Mouse (Mus musculus) gastrocnemius, postnatal 4 days (tissue): ENCODE measurements around the gene Psmb9. TPM values are rescaled to one million over a fixed set of nuclear protein-coding genes. Genes with fewer than 3 reads are reported as not detected.
A peak's percentile ranks its signal among the peaks of the same experiment; 100 is the strongest.

Experiments
- DNase-seq, 2 experiments: peaks; one replicate each; pipeline ENCODE4 v3.0.0; 2021 to 2022; ENCODE audit warnings: low spot score in 2 of 2, mixed read lengths in 2 of 2
- total RNA-seq, 2 experiments: library from RNA; stranded (reverse); gene quantifications; 2 replicates each; pipeline ENCODE4 v1.2.3; 2021

Psmb9 gene
- total RNA-seq, 2 experiments from 2014 or later, result 1.6 to 4.1 TPM

DNA sequence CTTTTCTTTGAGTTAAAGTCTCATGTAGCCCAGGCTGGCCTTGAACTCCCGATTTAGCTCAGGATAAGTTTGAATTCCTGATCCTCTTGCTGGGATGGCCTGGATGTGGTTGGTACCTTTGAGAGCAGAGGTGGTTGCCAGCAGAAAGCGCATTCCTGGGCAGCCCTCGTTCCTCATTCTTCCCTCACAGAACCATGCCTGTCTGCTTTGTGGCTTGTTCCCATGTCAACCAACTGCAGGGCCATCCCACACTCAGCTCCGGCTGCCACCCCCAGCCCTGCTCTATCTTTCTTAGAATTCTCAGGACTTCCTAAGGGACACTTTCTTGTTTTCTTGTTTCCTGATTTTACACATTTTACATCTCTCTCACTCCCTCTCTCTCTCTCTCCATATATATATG, 46.1 kb downstream of the Psmb9 start:
- no peak for DNase-seq

DNA sequence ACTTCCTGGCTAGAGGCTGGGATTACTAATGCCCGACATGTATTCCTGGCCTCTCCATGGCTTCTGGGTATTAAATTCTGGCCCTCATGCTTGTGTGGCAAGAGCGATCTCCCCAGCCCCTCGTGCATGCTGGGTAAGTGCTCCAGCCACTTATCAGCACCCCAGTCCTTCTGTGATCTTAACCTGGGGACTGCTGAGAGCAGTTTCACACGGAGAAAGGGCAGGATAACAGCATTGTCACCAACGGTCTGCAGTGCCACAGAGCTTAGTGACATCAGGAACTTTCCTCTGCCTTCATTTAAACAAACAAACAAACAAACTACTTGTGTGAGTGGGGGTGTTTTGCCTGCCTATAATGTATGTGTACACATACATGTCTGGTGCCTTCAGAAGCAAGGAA, 47.3 kb downstream of the Psmb9 start:
- DNase-seq, result no peak

DNA sequence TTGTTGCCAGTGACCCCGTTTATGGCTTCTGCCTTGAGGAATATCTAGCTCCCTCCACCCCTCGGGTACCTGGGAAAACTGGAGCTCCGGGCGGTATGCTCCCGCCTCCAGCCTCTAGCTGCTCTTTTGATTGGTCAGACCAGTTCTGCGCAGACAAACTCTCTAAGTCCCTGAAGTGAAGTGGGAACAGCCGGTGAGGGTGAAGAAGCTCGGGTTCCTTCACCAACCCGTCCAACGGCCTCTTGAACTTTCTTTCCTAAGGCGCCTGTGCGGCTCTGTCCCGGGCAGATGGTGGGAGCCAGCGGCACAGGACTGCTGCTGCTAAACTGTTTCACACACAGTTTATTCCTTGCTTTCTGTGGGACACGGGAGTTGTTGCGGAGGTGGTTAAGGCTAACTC, 48.1 kb downstream of the Psmb9 start:
- DNase-seq, result no peak

DNA sequence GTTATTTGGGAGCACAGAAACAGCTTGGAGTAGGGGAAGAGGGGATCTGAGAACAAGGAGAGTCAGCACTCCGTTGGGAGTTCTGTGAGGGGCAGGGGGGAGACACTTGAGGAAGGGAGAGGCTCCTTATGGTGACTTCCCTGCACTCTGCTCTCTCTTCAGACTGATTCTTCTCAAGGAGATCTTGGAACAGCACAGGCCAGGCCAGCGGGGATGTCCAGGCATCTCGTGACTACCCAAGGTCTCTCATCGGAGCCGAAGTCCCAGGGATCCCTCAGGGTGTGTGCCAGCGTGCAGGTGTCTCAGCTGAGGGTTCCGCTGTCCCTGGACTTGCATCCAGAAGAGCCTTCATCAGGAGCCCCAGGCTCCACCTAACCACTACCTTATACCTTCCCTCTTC, 48.9 kb downstream of the Psmb9 start:
- no peak for DNase-seq

DNA sequence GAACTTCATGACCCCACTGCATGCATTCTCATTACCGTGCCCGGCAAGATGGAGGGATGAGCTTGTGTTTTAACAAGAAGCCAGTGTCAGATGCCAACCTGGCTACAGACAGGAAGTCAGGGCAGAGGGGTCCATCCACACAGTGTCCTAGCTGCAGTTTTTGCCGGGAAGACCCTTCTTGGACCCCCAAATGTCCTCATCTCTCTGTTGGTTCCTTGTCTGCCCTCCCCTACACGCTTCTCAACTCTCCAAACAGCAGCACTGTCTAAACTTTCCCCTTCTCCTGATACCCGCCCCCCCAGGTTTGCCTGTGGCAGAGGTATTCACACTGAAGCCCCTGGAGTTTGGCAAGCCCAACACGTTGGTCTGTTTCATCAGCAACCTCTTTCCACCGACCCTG, 50.0 kb downstream of the Psmb9 start:
- no peak for DNase-seq

DNA sequence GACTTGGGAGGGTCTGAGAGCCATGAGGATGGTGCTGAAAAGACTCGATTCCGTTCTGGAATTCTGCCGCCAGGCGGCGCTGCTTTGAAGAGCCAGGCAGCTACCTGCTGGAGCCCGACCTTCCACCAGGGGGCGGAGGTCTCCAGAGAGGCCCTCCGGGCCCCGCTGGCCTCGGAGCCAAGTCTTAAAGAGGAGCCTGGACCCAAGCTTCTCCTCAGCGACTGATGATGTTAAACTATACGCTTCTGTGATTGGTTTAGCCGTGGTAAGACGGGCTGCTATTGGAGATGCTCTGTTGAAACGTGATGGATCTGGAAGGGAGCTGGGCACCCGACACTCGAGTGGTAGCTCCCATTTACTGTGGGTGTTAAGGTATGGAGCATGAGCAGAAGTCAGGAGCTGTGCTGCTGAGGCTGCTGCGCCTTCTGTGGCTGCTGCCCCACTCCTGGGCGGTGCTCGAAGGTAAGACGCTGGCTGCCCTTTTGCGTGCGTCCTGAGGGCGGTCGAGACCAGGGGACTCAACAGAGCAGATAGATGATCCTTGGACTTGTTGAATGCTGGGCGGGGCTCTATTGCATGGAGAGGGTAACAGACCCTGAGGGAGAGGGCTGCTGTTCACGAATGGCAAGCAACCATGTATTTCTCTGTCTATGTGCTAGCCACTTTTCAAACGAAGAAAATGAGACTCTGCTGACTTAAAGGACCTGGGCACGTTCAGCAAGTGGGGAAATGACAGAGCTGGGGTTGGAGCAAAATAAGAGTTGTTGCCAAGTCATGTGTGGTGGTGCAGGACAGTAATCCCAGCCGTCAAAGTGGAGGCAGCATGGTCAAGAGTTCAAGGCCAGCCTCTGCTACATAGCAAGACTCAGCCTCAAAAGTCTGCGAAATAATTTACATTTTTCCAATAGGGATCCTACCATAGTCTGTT, 52.0 kb downstream of the Psmb9 start:
- peak; percentile 98 to 99 for DNase-seq

DNA sequence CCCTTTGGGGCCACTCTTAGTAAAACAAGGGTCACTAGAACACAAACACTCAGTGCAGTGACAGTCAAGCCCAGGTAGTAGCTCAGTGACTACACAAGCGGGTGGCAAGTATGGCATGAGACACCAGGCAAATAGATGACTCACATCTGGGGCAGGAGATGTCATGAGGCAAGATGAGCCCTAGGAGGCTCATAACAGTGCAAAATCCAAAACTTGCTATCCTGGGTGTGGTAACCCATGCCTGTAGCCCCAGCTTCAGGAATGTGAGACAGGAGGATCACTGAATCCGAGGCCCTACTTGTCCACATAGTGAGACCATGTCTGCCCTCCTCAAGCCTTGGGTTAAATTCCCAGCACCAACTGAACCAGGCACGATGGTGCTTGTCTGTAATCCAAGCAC, 53.1 kb downstream of the Psmb9 start:
- no peak for DNase-seq

DNA sequence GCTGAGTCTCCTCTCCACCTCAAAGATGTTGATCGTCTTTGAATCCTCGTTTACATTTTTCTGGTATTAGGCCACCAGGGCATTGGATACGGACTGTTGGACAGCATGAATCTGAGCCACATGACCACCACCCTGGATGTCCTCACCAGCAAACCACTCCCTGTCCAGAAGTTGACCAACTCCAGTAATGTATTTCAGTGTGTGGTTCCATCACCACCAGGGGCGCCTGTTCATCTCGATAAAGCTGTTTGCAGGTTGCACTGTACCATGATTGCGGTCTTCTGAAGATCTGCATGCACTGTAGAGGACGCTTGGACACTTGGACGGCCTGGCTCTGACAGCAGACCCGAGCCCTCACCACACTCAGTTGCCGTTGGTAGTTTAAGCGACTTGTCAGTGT, 54.3 kb downstream of the Psmb9 start:
- DNase-seq, result no peak

Other genes with a start within 250 kb of the Psmb9 start
- gene Pfdn6, start 247.4 kb downstream of the Psmb9 start, total RNA-seq, result 10 to 100 TPM; 73.2 to 74.5 TPM
- 10 to 100 TPM; 18.8 to 20.0 TPM for gene Wdr46, start 247.1 kb downstream of the Psmb9 start, total RNA-seq
- 1 to 10 TPM; 3.8 to 4.5 TPM for gene B3galt4, start 236.3 kb downstream of the Psmb9 start, total RNA-seq
- 10 to 100 TPM; 37.4 to 38.6 TPM for gene Vps52, start 232.0 kb downstream of the Psmb9 start, total RNA-seq
- gene Rps18, start 231.8 kb downstream of the Psmb9 start, total RNA-seq, result 100 to 1,000 TPM; 863 to 945 TPM
- 10 to 100 TPM; 38.8 to 51.5 TPM for gene H2-K1, start 187.4 kb downstream of the Psmb9 start, total RNA-seq
- 10 to 100 TPM; 19.3 to 20.9 TPM for gene Ring1, start 163.1 kb downstream of the Psmb9 start, total RNA-seq
- gene H2-Ke6, start 159.7 kb downstream of the Psmb9 start, total RNA-seq, result 10 to 100 TPM; 60.4 to 61.7 TPM
- 100 to 1,000 TPM in 1 of 2 experiments, 10 to 100 TPM in 1; 98.5 to 107 TPM for gene Slc39a7, start 156.1 kb downstream of the Psmb9 start, total RNA-seq
- gene Rxrb, start 156.0 kb downstream of the Psmb9 start, total RNA-seq, result 10 to 100 TPM; 43.6 to 49.4 TPM
- gene Col11a2, start 148.3 kb downstream of the Psmb9 start, total RNA-seq, result 10 to 100 TPM; 45.4 to 77.3 TPM
- gene H2-Oa, start 95.4 kb downstream of the Psmb9 start, total RNA-seq, result not detected
- gene H2-DMa, start 68.2 kb downstream of the Psmb9 start, total RNA-seq, result 1 to 10 TPM; 7.6 to 8.7 TPM
- gene Brd2, start 65.1 kb downstream of the Psmb9 start, total RNA-seq, result 100 to 1,000 TPM; 125 to 136 TPM
- gene H2-DMb2, start 44.5 kb downstream of the Psmb9 start, total RNA-seq, result under 1 TPM; 0.36 to 0.37 TPM
- gene H2-DMb1, start 34.7 kb downstream of the Psmb9 start, total RNA-seq, result 1 to 10 TPM in 1 of 2 experiments, under 1 TPM in 1; 0.70 to 1.4 TPM
- 1 to 10 TPM; 4.4 to 5.4 TPM for gene Tap1, start 211 bp downstream of the Psmb9 start, total RNA-seq
- gene Psmb8, start 10.0 kb upstream of the Psmb9 start, total RNA-seq, result 1 to 10 TPM; 4.3 to 6.1 TPM
- gene Tap2, start 15.8 kb upstream of the Psmb9 start, total RNA-seq, result 1 to 10 TPM; 8.1 to 8.3 TPM
- gene H2-Ob, start 51.1 kb upstream of the Psmb9 start, total RNA-seq, result under 1 TPM in 1 of 2 experiments, not detected in 1; 0.39 TPM
- 1 to 10 TPM; 2.1 to 2.9 TPM for gene H2-Ab1, start 69.9 kb upstream of the Psmb9 start, total RNA-seq
- gene H2-Aa, start 100.1 kb upstream of the Psmb9 start, total RNA-seq, result 1 to 10 TPM; 2.1 to 3.1 TPM
- 1 to 10 TPM; 2.6 to 4.1 TPM for gene H2-Eb1, start 118.1 kb upstream of the Psmb9 start, total RNA-seq
- not detected for gene H2-Eb2, start 137.9 kb upstream of the Psmb9 start, total RNA-seq
- under 1 TPM; 0.64 to 0.67 TPM for gene Btnl2, start 167.1 kb upstream of the Psmb9 start, total RNA-seq
- gene Btnl1, start 189.4 kb upstream of the Psmb9 start, total RNA-seq, result not detected
- 1 to 10 TPM in 1 of 2 experiments, under 1 TPM in 1; 0.88 to 1.1 TPM for gene BC051142, start 211.1 kb upstream of the Psmb9 start, total RNA-seq